Mouse (Mus musculus) CD4-positive, CD25-positive, alpha-beta regulatory T cell, adult 4 months (primary cell): ENCODE measurements around the gene Celf2. TPM values are rescaled to one million over a fixed set of nuclear protein-coding genes. Genes with fewer than 3 reads are reported as not detected.
"Not testable (repeated sequence)": the region's sequence is repeated elsewhere in the genome, so short reads cannot be mapped to it uniquely, and the experiment has no call there.

Source experiments
- ATAC-seq: one replicate; pipeline ENCODE4 v1.8.0; 2017
- polyA plus RNA-seq, 2 experiments: library from polyadenylated mRNA; unstranded; fragments of 100-300 nt; shearing (Covaris generic); gene quantifications; one replicate each; pipeline ENCODE4 v1.2.1; 2017

Gene Celf2
- polyA plus RNA-seq, 2 experiments from 2014 or later = 207 to 227 TPM

DNA sequence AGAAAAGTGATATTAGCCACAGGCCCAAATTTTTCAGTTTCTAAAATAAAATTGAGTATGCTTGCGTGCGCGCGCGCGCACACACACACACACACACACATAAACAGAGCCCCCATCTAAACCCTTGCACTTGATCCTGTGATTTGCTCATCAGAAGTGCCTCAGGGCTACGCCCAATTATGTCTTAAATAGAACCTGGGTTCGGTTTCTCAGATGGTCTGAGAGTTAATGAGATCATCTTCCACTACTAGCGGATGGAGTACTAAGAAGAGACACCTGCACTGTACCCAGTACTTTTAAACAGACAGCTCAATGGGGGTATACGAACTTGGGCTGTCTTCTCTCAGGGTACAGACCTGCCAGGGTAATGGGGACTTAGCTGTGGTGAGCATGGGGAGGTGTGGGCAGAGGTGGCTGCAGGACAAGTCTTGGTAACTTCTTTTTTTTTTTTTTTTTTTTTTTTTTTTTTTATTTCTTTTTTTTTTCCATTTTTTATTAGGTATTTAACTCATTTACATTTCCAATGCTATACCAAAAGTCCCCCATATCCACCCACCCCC is 923.2 kb downstream of the Celf2 start:
- ATAC-seq = no peak

DNA sequence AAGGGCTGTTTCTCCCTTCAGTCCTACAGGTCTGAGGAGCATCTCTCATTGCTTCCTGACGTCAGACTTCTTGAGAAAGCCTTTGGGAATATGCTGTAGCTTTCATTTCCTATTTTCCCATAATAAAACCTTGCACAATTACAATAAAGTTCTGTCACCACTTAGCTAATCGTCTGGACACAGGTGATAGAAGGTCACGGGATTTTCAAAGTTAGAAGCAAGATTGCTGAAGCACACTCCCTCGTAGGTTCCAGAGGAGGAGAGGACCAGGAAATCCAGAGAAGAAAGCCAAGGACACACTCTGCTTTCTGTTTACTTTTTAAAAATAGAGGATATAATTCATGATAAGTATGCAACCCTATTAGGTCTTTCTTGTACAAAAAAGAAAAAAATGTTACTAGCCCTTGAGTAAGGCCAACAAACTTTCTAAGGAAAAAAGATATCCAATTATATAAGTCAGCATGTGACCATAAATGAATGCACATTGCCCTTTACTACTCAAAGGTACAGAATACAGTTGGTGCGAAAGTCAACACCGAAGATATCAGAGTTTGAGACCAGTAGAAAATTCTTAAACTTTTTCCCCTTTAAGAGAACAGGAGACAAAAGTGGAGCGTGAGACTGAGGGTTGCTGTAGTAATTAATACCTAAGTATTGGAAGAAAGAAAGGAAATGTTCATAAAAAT is 924.2 kb downstream of the Celf2 start:
- ATAC-seq = no peak

DNA sequence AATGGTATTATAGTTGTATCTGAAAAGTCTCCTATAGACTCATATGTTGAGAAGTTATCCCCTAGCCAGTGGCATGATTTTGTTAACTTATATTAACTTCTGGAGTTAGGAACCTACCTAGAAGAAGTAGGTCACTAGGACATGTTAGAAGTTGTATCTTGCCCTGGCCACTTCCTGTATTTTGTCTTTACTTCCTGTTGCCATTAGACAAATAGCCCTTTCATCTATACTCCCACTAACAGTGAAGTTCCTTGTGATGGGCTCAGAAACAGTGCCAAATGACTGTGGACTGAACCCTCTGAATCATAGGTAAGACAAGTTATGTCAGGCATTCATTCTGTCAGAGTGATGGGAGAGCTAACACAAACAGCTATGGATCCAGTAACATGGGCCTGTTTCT is 926.7 kb downstream of the Celf2 start:
- ATAC-seq = peak; percentile 78

GRCm38 (mm10) chr2:6580066-6580465 is 929.3 kb downstream of the Celf2 start:
- ATAC-seq = no peak

DNA sequence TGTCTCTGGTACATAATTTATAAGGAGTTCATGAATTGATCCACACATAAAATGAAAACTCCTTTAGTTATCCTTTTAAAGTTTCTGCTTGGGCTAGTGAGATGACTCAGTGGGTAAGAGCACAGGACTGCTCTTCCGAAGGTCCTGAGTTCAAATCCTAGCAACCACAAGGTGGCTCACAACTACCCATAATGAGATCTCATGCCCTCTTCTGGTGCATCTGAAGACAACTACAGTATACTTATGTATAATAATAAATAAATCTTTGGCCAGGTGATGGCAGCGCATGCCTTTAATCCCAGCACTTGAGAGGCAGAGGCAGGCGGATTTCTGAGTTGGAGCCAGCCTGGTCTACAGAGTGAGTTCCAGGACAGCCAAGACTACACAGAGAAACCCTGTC is 934.0 kb downstream of the Celf2 start:
- not testable (repeated sequence) for ATAC-seq

DNA sequence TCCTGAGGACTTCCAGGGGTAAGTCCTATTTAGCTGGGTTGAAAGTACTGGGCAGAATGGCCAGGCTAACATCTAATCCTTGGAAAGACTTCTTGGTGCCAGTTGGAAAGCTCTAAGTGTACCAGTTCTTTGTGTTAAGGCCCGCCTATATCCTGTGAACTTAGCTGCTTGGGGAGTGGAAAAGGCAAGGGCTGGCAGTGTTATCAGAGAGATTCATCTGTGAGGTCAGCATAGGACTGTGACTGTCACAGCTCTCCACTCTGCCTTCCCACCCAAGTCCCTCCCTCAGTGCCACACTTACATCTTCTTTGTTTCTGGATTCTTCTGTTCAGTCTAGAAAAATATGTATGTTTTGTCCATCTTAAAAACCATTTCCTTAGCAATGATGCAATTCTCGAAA is 935.7 kb downstream of the Celf2 start:
- no peak for ATAC-seq

DNA sequence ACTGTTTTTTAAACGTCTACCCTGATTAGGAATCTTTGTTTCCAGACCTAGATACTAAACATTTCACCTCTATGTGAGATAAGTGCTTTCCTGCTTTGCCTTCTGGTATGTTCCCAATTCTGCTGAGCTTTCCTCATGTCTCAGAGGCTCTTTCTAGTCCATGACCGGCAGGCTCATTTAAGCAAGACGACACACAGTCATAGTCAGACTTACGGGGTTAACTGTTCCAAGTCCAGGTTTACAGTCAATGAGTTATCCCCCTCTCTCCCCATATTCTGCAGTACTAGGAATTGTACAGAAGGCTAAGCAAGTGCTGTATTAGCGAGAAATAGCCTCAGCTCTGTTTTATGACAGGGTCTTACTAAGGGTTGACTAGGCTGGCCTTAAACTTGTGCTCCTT is 936.4 kb downstream of the Celf2 start:
- ATAC-seq = no peak

DNA sequence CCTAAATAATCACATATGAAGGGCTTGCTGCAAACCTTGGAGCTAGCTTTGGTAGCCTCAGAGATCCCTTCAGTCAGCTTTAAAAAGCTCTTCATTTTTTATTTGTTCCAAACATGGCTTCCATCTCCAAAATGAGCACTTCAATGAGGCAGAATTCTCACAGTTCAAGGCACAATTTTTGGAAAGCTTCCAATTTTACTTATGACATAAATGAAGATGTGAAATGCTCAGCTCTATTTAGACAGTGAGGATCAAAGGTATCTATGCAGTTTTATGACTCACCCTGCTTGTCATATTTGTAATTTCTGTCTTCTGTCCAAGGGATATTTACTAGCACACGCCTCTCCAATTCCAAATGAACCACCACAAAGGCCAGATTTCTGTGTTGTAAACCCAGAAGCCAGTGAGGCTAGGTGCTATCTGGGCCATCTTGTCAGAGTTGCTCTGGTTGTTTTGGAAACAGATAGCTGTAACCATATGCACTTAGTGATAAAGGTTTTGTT is 940.3 kb downstream of the Celf2 start:
- ATAC-seq = peak; percentile 40

GRCm38 (mm10) chr2:6565175-6565574 is 944.2 kb downstream of the Celf2 start:
- no peak for ATAC-seq

DNA sequence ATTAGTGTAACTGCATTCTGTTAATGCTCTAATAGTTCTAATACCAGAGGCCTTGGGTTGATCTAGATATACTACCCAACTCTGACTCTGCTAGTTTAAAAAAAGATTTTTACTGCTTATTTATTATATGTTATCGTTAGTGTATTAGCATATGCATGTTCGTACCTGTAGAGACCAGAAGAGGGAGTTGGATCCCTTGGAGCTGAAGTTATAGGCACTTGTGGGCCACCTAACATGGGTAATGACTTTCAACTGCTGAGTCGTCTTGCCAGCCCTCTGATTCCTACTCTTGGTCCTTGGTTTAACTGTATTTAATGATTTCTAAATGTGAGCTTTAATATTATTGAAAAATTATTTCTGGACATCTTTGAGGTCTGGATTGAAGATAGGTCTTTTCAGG is 948.0 kb downstream of the Celf2 start:
- ATAC-seq = no peak

DNA sequence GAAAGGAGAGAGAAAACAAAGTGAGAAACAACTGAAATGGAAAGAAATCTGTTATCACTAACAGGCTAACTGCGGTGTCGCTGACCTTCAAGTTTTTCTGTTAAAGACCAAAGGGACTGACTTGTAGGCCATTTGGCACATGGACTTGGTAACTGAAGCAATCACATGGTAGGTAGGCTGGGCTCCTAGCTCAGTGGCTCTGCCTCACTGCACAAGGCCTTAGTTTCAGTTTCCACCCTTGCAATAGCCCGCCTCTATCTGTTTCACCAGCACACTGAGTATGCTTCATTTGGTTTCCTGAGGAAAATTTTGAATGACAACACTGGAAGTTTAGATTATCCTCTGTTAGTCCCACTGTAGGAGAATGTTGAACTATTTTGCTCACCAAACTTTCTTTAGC is 948.6 kb downstream of the Celf2 start:
- ATAC-seq = no peak

DNA sequence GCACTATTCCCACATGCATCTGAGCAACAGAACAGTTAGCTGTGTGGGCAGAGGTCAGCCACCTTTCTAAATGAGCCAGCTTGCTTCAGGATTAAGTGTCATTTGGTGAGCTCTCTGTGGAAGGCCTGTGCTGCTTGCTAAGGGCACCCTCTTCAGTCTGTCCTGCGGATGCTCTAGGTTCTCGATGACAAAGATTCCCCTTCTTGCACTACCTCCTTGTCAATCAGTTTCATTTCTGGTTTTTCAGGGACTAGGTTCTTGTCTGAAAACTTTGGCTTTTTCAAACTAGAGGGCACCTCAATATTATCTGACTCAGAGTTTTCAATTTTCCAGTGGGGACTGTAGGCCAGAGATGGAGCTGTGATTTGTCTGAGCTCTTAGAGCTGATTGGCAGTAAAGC is 949.8 kb downstream of the Celf2 start:
- ATAC-seq = no peak

DNA sequence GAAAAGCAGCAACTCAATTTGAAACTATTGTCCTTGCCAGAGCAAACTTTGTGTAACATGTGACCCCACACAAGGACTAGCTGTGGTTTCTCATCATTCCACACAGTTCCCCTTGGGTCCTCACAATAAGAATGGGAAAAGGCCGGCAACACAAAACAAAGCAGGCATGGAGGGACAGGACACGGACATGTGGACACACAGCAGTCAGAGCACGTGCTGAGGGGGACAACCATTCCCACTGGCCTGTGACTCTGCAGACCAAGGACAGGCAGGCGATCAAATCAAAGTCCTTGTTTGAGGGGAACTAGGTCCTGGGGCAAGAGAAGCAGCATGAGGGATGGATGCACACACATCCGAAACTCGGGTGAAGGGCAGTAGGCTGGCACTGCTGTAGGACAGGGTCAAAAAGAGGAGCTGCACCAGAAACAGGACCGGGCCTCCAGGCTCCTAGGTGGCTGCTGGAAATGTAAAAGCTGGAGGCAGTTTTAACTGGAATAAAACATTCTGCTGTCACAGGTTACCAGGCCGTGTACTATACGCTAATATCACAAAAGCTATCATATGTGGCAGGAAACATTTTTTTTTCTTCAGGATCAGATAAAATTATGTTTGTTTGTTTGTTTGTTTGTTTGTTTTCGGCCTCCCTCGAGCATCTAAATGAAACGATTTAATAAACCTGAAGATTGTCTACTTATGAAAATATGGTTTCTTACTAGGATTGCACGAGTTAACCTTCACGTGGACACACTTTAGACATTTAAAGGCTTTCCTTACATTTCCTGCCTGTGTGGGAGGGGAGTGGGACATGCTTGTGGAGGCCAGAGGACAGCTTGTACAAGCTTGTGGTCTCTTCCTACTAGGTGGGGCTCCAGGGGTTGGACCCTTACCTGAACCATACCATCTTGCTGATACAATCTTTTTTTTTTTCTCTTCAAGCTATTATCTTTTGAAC is 950.8 kb downstream of the Celf2 start:
- ATAC-seq = no peak

- peak; percentile 72 for ATAC-seq
These were observed 951.6 kb downstream of the Celf2 start for GRCm38 (mm10) chr2:6557749-6558148.

GRCm38 (mm10) chr2:6556913-6557312 is 952.5 kb downstream of the Celf2 start:
- no peak for ATAC-seq

DNA sequence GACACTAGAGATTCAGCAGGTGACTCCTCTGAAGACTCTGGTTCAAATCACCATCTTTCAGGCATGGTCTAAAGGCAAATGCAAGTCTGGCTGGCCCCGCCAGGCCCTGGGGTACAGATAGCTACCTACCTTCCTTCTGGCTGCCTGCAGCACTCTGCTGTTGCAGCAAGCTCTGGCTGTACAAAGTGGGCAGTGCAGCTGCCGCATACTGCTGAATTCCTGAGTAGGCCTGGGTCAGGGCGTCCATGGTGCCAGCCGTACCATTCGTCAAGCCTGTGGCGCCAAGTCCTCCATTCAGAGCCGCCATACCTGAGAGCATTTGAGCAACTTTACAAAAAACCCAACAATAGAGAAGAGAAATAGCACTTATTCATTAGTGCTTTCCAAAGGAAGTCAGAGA is 955.7 kb downstream of the Celf2 start:
- no peak for ATAC-seq

GRCm38 (mm10) chr2:6549251-6549650 is 960.1 kb downstream of the Celf2 start:
- ATAC-seq = no peak

DNA sequence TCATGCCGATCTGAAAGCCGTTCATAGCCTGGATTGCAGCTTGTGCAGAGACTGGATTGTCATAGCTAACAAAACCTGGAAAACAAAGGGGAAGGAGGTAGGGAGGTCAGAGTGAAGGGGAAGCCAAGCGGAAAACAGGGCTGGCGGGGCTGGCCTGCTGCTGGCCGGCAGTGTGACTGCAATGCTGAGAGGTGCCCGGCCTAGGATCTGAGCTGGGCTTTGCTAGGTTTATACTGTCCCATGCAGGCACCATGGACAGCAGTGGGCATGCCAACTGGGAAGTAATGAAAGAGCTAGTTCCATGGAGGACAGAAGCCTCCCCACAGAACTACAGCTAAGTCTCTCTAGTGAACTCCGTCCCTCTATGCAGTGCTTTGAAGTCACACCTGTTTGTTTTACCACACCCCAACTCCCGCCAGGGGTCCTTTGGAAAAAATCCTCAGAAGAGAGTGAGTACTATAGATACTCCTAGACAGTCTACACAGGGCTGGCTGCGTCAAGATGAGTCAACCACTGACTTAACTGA is 962.2 kb downstream of the Celf2 start:
- ATAC-seq = no peak

GRCm38 (mm10) chr2:6546462-6547138 is 962.8 kb downstream of the Celf2 start:
- ATAC-seq = no peak

DNA sequence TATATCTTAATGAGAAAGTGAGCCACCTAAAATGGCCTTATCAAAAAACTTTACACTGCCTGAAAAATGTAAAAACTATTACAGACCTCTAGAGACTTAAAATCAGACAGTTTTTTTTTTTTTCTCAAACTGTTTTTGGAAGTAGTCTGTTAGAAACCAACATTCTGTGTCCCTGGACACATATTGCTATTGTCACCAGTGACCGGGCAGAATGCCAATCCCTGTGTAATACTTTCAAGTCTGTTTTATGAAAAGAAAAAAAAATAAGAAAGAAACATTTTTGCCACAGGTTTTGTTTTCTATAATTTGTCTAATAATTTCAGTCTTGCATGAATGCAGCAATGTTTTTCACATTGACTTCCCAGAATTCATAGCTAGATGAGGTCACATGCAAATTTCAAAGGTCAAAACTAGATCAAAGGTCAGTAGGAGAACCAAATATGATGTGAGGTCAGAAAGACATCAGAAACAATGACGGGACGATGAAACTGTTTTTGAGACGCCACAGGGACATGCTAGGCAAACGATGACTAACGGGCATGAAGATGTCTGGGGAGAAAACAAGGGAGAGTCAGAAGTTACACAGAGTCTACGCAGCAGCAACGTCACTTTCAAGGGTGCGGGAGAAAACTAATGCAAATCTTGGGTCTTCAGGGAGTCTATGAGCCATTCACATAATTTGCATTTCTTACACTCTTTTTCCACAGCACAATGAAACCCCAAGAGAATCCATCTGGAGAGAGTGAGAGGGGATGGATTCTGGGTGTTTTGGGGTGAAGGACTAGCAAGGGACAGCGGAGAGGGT is 964.0 kb downstream of the Celf2 start:
- no peak for ATAC-seq

- no peak for ATAC-seq
These were observed 965.7 kb downstream of the Celf2 start for GRCm38 (mm10) chr2:6543650-6544049.
